Mouse (Mus musculus) erythroid progenitor cell, adult 5-6 weeks (primary cell): ENCODE data around the gene Brms1. TPM values are rescaled to one million over a fixed set of nuclear protein-coding genes. Genes with fewer than 3 reads are reported as not detected.
"Not testable (repeated sequence)": the region's sequence is repeated elsewhere in the genome, so short reads cannot be mapped to it uniquely, and the experiment has no call there.

Source experiments
- ATAC-seq: replicated peaks from 2 replicates; pipeline ENCODE4 v1.8.0; 2016; ENCODE audit warnings: moderate number of reproducible peaks, mild to moderate bottlenecking, moderate TSS enrichment, inconsistent platforms; ENCODE audit not compliant: poor library complexity, low FRiP score, severe bottlenecking
- total RNA-seq, 2 experiments: library from RNA; stranded (forward) in 1 of 2; stranded (reverse) in 1 of 2; fragments of 150-400 nt in 1 of 2; fragments of 186-747, 209-891 nt in 1 of 2; gene quantifications; 2 replicates each; pipeline versions ENCODE4 v1.2.3 to v1.2.4; 2015 to 2017; ENCODE audit warnings: low replicate concordance in 2 of 2

The Brms1 gene
- total RNA-seq (2015; ENCODE audit: low replicate concordance) (4.6 and 13.0 TPM in 2 replicates), total RNA-seq (2017; ENCODE audit: low replicate concordance) (4.5 and 10.9 TPM in 2 replicates)

DNA sequence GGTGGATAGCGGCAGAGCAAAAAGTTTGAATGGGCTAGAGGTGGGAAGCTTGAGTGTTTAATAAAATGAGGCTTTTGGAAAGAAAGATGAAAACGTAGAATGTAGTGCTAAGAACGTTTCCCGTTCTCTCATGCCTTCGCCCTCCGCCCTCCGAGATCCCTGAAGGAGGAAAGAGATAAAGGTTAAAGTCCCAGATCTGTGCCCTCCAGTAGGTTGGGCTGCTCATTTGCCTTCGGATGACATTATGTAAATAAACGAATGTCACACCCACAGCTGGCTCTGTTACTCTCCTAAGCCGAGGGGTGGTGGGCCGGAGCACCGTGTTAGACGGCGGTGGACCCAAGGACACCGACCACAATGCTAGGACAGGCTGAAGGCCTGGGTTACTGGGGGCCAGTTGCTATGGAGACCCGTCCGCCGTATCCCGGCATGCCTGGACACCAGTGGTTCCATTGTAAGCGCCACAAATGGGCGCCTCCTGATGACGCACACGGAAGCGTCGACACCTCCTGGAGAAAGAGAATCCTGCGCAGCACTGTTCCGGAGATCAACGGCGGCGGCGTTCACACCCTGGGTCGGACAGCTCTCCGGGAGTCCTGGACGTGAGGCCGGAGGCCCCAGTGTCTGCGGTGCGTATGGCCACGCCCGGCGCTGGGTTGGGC, at the start of gene Brms1:
Gene Brms1 (plus strand): TSS at position 493 of the 662 bp plus-strand sequence.
- ATAC-seq = peak; percentile 87

DNA sequence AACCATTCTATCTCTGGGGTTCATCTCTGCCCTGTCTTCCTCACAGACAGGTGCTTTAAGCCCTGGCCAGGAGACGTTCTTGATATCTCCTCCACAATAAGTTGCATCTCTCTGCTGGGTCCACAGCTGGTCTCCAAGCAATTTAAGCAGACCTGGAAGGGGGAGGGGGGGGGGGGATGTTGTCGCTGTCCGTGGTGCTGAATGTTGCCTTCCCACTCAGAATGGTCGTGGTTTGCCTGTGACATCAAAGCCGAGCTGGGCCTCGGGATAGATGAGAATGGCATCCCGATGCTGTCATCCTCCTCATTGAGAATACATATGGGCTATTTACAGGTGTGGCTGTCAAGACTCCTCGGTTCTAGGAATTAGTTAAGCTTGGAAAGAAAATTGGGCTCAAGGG, 48.8 kb upstream of the Brms1 start:
- ATAC-seq = no peak

DNA sequence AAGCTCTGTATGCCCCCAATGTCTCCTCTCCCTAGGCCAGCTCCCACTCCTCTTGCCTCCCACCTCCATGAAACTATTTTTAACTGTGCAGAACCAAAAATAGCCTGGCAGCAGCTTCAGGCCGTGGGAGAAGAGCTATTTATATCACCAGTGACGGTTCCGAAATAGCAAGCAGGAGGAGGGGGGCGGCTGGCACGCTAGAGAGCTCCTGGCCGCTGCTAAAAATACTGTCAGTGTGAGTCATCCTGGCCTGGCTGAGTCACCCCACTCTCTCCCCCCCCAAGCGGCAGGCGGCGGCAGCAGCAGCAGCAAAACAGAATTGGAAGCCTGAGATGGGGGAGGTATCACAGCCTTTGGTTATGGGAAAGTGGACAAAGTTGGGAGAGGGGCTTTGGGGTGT, 48.2 kb upstream of the Brms1 start:
- ATAC-seq = no peak

GRCm38 (mm10) chr19:4994043-4994442, 47.1 kb upstream of the Brms1 start:
- ATAC-seq = no peak

DNA sequence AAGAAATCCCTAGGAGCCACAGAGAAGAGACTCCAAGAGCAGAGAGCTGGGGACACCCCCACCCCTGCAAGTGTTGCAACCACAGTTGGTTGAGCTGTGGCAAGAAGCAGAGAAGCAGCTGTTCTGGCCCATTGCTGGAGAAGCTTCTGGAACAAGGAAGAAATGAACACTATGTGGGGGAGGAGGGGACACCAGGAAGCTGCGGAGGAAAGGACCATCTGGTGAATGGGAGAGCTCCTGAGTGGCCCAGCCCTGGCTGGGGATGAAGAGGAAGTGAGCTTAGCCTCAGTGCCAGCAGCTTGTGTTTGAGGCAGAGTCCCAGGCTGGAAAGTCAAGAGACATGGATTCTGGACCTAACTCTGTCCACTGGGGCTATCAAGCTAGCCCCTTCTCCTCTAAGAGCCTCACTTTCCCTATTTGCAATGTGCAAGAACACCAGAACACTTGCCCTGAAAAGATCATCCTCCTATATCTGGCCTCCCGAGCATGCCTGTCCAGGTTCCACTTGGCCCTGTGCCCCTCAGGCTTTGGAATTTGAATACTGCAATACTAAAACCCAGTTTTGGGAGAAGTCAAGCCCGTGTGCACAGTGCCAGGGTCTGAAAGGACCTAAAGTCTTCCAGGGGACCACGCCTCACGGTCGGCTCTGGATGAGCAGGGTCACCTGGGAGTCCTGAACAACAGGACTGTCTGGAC, 41.6 kb upstream of the Brms1 start:
- no peak for ATAC-seq

DNA sequence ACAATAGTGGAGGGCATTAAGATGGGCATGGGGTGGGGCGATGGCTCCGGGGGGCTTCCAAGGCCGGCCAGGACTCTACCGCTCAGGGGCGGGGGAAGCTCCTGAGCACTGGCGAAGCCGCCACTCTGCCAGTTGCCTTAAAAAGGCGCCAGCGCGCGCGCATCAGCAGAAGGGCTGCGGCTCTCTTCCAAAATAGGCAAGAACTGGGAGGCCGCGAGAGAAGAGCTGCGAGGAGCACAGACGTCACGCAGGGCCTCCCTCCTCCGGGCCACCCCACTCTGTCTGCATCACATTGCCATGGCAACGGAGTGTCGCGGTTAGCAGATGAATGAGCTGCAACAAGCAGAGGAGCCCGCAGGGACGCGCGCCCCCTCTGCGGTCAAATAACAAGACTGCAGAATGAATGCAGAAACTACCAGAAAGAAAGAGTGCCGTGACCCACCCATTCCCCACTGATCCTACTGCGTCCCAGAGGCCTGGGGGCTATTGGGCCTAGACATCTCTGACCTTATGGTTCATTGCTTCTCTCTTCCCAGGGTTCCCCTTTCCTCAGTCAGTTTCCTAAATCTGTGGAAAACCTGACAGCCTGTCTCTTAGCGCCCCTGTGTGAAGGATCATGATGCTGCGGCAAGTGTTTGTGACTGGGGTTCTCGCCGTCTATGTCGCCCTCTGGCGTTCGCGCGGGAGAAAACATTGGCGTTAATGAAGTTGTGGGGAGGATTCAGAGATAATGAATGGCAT, 39.3 kb upstream of the Brms1 start:
- ATAC-seq = peak; percentile 71

DNA sequence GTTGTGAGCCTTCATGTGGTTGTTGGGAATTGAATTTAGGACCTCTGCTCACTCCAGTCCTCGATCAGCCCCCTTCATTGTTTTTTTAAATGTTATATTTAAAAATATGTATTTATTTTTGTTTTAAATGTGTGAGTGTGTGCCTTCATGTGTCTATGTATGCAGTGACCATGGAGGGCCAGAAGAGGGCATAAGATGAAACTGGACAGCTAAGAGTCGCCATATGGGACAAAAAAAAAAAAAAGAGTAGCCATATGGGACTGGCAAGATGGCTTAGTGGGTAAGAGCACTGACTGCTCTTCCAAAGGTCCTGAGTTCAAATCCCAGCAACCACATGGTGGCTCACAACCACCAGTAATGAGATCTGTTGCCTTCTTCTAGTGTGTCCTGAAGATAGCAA, 37.5 kb upstream of the Brms1 start:
- not testable (repeated sequence) for ATAC-seq

DNA sequence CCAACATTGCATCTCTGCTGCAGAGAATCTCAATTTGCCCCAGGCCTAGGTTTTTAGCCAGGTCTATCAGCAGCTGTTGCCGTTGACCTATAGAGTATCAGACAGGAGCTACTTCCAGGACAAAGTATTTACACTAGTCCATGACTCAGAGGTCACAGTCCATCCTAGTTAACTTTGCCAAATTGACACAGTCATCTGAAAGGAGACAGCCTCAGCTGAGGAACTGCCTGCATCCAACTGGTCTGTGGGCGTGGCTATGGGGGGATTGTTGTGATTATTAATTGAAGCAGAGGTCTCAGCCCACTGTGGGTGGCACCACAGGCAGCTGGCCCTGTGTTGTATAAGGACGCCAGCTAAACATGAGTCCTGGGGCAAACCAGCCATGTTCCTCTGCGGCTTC, 36.2 kb upstream of the Brms1 start:
- ATAC-seq = no peak

- ATAC-seq = no peak
Observed at GRCm38 (mm10) chr19:5013138-5013537, 28.0 kb upstream of the Brms1 start.

GRCm38 (mm10) chr19:5014961-5015398, 26.2 kb upstream of the Brms1 start:
- no peak for ATAC-seq

DNA sequence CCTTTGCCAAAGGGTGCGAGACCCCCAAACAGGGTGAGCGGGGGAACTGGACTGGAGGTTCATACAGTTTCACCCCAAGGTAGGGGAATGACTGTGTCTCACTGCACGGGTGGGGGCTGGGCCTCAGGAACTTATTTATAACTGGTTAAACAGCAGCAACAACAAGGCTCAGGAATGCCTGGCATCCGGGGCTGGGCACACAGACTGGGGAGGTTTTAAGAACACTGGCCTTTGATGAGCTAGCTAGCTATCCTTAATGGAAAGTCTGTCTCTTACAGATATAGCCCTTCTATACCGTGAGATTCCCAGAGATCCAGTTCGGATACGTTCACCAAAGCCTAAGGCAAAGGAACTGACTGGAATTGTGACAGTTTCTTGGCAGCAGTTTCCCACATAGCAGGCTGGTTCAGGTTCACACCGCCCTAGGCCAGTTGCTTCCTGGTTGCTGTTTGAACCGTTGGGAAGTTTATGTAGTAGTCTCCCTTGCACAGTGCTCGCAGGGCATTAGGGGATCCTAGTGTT, 24.9 kb upstream of the Brms1 start:
- ATAC-seq = no peak

DNA sequence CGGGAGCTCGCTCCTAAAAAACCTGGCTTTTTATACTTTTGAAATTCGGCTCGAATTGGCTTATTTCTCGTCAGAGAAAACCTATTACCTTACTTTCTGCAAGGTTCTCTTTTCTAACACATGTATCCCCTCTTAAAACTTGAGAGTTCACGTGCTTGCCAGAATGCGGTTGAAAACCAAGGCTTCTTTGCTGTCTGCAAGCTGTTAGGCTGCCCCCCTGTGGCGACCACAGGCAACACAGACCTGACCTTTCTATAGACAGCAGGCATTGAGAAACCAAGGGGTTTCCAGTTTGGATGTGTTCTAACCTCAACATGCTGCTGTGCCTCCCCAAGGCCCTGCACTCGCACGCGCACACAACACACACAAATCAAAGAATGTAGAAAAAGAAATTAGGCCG, 24.4 kb upstream of the Brms1 start:
- peak; percentile 71 for ATAC-seq

GRCm38 (mm10) chr19:5017611-5018010, 23.5 kb upstream of the Brms1 start:
- no peak for ATAC-seq

DNA sequence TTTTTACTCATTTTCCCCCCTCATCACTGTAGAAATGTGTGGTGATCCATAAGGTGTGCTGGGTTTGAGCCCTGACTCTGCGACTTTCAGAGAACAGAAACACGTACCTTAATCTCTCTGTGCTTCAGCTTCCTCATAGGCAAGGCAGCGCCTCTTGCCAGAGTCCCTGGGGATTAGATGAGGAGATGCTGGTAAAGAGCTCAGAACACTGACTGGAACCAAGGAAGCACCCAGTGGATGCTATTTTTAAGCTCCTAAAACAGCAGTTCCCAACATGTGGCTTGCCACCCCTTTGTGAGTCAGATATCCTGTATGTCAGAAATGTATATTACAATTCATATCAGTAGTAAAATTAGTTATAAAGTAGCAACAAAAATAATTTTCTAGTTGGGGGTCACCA, 23.0 kb upstream of the Brms1 start:
- ATAC-seq = no peak

DNA sequence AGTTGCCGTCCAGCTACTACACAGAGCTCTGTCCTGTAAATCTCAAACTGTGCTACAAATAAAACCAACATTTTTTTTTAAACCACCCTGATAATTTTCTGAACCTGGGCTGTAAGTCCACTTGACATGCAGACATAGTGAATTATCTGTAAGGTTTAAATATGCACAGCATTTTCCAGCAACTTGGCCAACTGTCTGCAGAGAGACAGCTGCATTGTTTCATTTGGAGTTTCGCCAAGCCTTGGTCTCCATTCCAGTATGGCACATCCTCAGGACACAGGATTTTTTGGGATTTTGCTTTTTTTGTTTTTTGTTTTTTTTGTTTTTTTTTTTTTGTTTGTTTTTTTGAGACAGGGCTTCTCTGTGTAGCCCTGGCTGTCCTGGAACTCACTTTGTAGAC, 19.7 kb upstream of the Brms1 start:
- no peak for ATAC-seq

GRCm38 (mm10) chr19:5023621-5024479, 17.3 kb upstream of the Brms1 start, which contains the start of gene Slc29a2:
Gene Slc29a2, plus strand, starts transcription at chr19:5023860.
- ATAC-seq = peak; percentile 90

- ATAC-seq = no peak
Observed at GRCm38 (mm10) chr19:5026111-5026510, 15.0 kb upstream of the Brms1 start.

GRCm38 (mm10) chr19:5032686-5033085, 8.5 kb upstream of the Brms1 start:
- no peak for ATAC-seq

DNA sequence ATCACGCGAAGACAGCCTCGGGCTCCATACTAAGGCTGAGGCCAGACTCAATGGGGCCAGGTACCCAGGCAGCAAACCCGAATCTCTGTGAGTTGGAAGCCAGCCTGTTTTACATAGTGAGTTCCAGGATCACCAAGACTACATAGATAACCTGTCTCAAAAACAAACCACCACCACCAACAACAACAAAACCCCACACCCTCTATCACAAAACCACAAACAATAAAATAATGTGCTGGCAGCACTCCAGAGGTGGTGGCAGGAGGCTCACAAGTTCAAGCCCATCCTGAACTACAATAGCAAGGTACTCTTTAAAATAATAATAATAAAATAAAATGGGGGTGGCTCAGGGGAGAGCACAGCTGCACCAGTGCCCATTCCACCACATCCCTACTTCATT, 4.6 kb upstream of the Brms1 start:
- ATAC-seq = no peak
